Mouse (Mus musculus) MN1 (cell line): Measurements from ENCODE around the gene Ugt2b35.
"Not testable (repeated sequence)": the region's sequence is repeated elsewhere in the genome, so short reads cannot be mapped to it uniquely, and the experiment has no call there.

Source experiments
- DNase-seq: peaks from one replicate; pipeline ENCODE4 v3.0.0-alpha.2; 2016; ENCODE audit warnings: low spot score

Ugt2b35 gene

GRCm38 (mm10) chr5:87000395-87001073, at the start of gene Ugt2b35:
TSS of gene Ugt2b35 (plus strand) at chr5:87000860.
- DNase-seq, result no peak

- DNase-seq, result no peak
Observed at GRCm38 (mm10) chr5:86960504-86960903, 40.2 kb upstream of the Ugt2b35 start.

GRCm38 (mm10) chr5:86961587-86962358, 38.9 kb upstream of the Ugt2b35 start:
- no peak for DNase-seq

GRCm38 (mm10) chr5:86962849-86963248, 37.8 kb upstream of the Ugt2b35 start:
- DNase-seq, result not testable (repeated sequence)

GRCm38 (mm10) chr5:86967271-86967670, 33.4 kb upstream of the Ugt2b35 start:
- DNase-seq, result not testable (repeated sequence)

- DNase-seq, result no peak
Observed at GRCm38 (mm10) chr5:87004735-87005134, 4.1 kb downstream of the Ugt2b35 start.

GRCm38 (mm10) chr5:87015477-87015876, 14.8 kb downstream of the Ugt2b35 start:
- DNase-seq, result no peak

GRCm38 (mm10) chr5:87027359-87027758, 26.7 kb downstream of the Ugt2b35 start:
- DNase-seq, result no peak

GRCm38 (mm10) chr5:87030624-87031023, 30.0 kb downstream of the Ugt2b35 start:
- DNase-seq, result no peak
